Mouse (Mus musculus): ENCODE measurements around the gene Dnmt1.

Dnmt1 gene

GRCm38 (mm10) chr9:20943396-20943795 lies 16.3 kb downstream of the Dnmt1 start:
- DNase-seq (ENCODE audit: low spot score): peak; percentile 72

- DNase-seq (ENCODE audit: low spot score): no peak
Observed at GRCm38 (mm10) chr9:20923258-20923657, 36.4 kb downstream of the Dnmt1 start.

GRCm38 (mm10) chr9:20916160-20916559 lies 43.5 kb downstream of the Dnmt1 start:
- no peak for DNase-seq (ENCODE audit: low spot score)

GRCm38 (mm10) chr9:20909948-20910347 lies 49.7 kb downstream of the Dnmt1 start:
- DNase-seq (ENCODE audit: low spot score): peak; percentile 54

- DNase-seq (ENCODE audit: low spot score): no peak
Observed at GRCm38 (mm10) chr9:20902174-20902491, 57.6 kb downstream of the Dnmt1 start.

GRCm38 (mm10) chr9:20901466-20902173 lies 58.1 kb downstream of the Dnmt1 start:
- DNase-seq (ENCODE audit: low spot score): peak; percentile 44

- peak; percentile 84 for DNase-seq (ENCODE audit: low spot score)
Observed at GRCm38 (mm10) chr9:20898511-20899073, 61.1 kb downstream of the Dnmt1 start, which contains the start of gene Eif3g. Gene Eif3g (minus strand): TSS chr9:20898623.

GRCm38 (mm10) chr9:20897736-20898510 lies 61.8 kb downstream of the Dnmt1 start:
- DNase-seq (ENCODE audit: low spot score): no peak

- no peak for DNase-seq (ENCODE audit: low spot score)
Observed at GRCm38 (mm10) chr9:20895382-20895781, 64.3 kb downstream of the Dnmt1 start.

- no peak for DNase-seq (ENCODE audit: low spot score)
Observed at GRCm38 (mm10) chr9:20894629-20895028, 65.1 kb downstream of the Dnmt1 start.

GRCm38 (mm10) chr9:20893590-20894343 lies 65.9 kb downstream of the Dnmt1 start:
- DNase-seq (ENCODE audit: low spot score): no peak

GRCm38 (mm10) chr9:20893069-20893468 lies 66.6 kb downstream of the Dnmt1 start:
- no peak for DNase-seq (ENCODE audit: low spot score)

GRCm38 (mm10) chr9:20892104-20892653 lies 67.5 kb downstream of the Dnmt1 start:
- DNase-seq (ENCODE audit: low spot score): no peak

GRCm38 (mm10) chr9:20891339-20892103 lies 68.2 kb downstream of the Dnmt1 start:
- DNase-seq (ENCODE audit: low spot score): no peak

GRCm38 (mm10) chr9:20890411-20890810 lies 69.3 kb downstream of the Dnmt1 start:
- no peak for DNase-seq (ENCODE audit: low spot score)

- no peak for DNase-seq (ENCODE audit: low spot score)
Observed at GRCm38 (mm10) chr9:20889185-20890141, 70.2 kb downstream of the Dnmt1 start.

GRCm38 (mm10) chr9:20888386-20888765 lies 71.3 kb downstream of the Dnmt1 start:
- no peak for DNase-seq (ENCODE audit: low spot score)

- peak; percentile 93 for DNase-seq (ENCODE audit: low spot score)
Observed at GRCm38 (mm10) chr9:20887704-20888385, 71.8 kb downstream of the Dnmt1 start, which contains the start of gene Ppan. Gene Ppan (plus strand): TSS chr9:20888175.

- DNase-seq (ENCODE audit: low spot score): no peak
Observed at GRCm38 (mm10) chr9:20887191-20887590, 72.5 kb downstream of the Dnmt1 start.

Data from MN1 (cell line).